Mouse (Mus musculus) embryonic facial prominence, embryonic 12.5 days (tissue): ENCODE measurements around the gene Dand5. TPM values are rescaled to one million over a fixed set of nuclear protein-coding genes. Genes with fewer than 3 reads are reported as not detected.

Experiments used
- ATAC-seq: fragments of 200-750 bp; cut with Nextera tagmentation; 2 replicates; pipeline ENCODE4 v1.8.0; 2017; ENCODE audit not compliant: insufficient number of reproducible peaks, insufficient read depth, low FRiP score, low TSS enrichment
- H3K27ac ChIP-seq: fragments of 300-500 bp; sonication (generic); 2 replicates; pipeline ENCODE4 v1.5.1; 2016; ENCODE audit warnings: mild to moderate bottlenecking
- H3K27me3 ChIP-seq: fragments of 300-500 bp; sonication (generic); 2 replicates; pipeline ENCODE4 v1.6.1; 2016; ENCODE audit warnings: mild to moderate bottlenecking, moderate library complexity
- H3K36me3 ChIP-seq: fragments of 300-500 bp; sonication (generic); 2 replicates; pipeline ENCODE4 v1.6.1; 2016; ENCODE audit warnings: mild to moderate bottlenecking
- H3K4me1 ChIP-seq: fragments of 300-500 bp; sonication (generic); 2 replicates; pipeline ENCODE4 v1.6.1; 2016
- H3K4me2 ChIP-seq: fragments of 300-500 bp; sonication (generic); replicated peaks from 2 replicates; pipeline ENCODE4 v1.6.1; 2016; ENCODE audit warnings: mild to moderate bottlenecking, moderate library complexity
- H3K4me3 ChIP-seq: fragments of 300-500 bp; sonication (generic); 2 replicates; pipeline ENCODE4 v1.5.1; 2016; ENCODE audit warnings: mild to moderate bottlenecking
- H3K9ac ChIP-seq: fragments of 300-500 bp; sonication (generic); 2 replicates; pipeline ENCODE4 v1.6.1; 2016; ENCODE audit warnings: mild to moderate bottlenecking, moderate library complexity
- H3K9me3 ChIP-seq: fragments of 300-500 bp; sonication (generic); 2 replicates; pipeline ENCODE4 v1.6.1; 2016; ENCODE audit warnings: mild to moderate bottlenecking, moderate library complexity
- WGBS: fragments of 180-500 bp; shearing (Covaris S2); methylation state at CpG from one replicate; pipeline ENCODE4 v1.1.7; 2016; 5-methylcytosine and 5-hydroxymethylcytosine counted together
- polyA plus RNA-seq: library from polyadenylated mRNA; unstranded; fragments of >200 nt; fragmentation: Nextera tagmentation; extraction: Ambion mirVana; gene quantifications from 2 replicates; pipeline ENCODE4 v1.2.1, GENCODE M21; 2016

Dand5 gene
- polyA plus RNA-seq, 1 experiment from 2014 or later, result 5.3 TPM

GRCm38 (mm10) chr8:84841514-84841913, 18.9 kb upstream of the Dand5 start:
- Histone ChIP-seq H3K36me3 (peaks cover 69% of the 10 kb centered on the region), H3K4me1 (peaks cover 48% of the 10 kb centered on the region), H3K27ac (no peak overlapping the region), H3K27me3 (no peaks in the 10 kb centered on the region), H3K9me3 (no peaks in the 10 kb centered on the region), H3K4me3 (no peak overlapping the region), H3K4me2 (no peak overlapping the region), H3K9ac (no peak overlapping the region)
- 74% methylated on average over 1 of the region's 1 CpGs for WGBS
- ATAC-seq, result no peak

DNA sequence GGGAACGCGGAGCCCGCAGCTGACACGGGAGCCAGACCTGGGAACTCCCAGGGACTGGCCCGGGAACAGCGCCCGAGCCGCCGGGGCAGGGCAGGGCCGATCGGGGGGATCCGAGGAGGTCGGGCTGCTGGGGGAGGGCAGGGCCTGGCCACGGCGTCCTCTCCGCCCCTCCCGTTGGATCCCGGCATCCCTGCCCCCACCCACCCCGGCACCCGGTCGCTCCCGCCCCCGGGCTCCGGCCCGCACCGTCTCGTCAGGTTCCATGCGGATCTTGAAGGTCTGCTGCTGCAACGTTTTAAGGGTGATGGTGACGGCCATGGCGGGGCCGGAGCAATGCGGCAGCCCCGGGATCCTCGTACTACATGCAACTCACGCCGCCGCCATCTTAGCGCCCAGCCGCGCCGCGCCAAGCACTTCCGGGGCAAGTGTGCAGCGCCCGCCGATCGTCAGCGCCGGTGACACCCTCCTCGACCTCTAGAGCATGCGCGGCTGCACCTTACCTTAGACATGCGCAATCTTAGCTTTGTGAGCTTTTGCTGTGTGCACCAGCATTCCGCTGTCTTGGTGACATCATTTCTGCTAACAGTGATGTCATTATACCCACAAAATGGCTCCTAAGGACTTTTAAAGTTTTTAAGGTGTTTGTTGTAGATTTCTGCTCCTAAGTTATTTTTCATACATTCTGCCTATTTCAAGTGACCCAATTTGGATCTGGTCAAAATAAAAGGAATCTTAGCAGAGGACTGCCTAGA, 17.8 kb upstream of the Dand5 start, which contains the start of gene Rad23a:
Rad23a (minus strand) TSS at position 418 of the 752 bp plus-strand sequence.
- Histone ChIP-seq H3K4me2 (peak within 1 kb of the TSS; percentile 67), H3K9me3 (no peaks in the 10 kb centered on the region), H3K4me1 (peaks cover 52% of the 10 kb centered on the region), H3K36me3 (peaks cover 80% of the 10 kb centered on the region), H3K27ac (peak within 1 kb of the TSS; percentile 92), H3K4me3 (peak within 1 kb of the TSS; percentile 88), H3K27me3 (no peaks in the 10 kb centered on the region), H3K9ac (peak within 1 kb of the TSS; percentile 85)
- peak; percentile 89 for ATAC-seq
- WGBS, result under 1% methylated on average over 52 of the region's 55 CpGs

DNA sequence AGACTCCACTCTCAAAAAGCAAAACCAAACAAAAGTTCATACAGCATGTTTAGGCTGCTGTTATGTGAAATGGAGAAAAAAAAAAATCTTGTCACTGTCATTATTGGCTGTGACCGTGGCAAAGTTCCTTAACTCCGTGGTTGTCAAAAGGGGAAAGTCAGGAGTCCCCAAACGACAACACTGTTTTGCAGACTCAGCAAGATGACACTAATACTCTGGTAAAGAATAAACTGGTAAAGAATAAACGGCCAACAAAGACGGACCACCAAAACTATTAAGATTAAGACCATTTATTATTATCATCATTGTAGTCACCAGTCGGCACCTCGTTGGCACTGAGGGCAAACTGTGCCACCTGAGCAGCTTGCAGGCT, 17.2 kb upstream of the Dand5 start:
- no peaks in the 10 kb centered on the region for H3K9me3 ChIP-seq
- ATAC-seq, result no peak
- H3K4me2 ChIP-seq, result peak overlapping the region; percentile 67
- no peaks in the 10 kb centered on the region for H3K27me3 ChIP-seq
- H3K9ac ChIP-seq, result peak overlapping the region; percentile 85
- 4% methylated on average over 7 of the region's 7 CpGs for WGBS
- H3K4me1 ChIP-seq, result peaks cover 48% of the 10 kb centered on the region
- H3K4me3 ChIP-seq, result peak overlapping the region; percentile 88
- H3K36me3 ChIP-seq, result peaks cover 78% of the 10 kb centered on the region
- peak overlapping the region; percentile 92 for H3K27ac ChIP-seq

- Histone ChIP-seq H3K4me2 (peak overlapping the region; percentile 67), H3K9me3 (no peaks in the 10 kb centered on the region), H3K36me3 (peaks cover 78% of the 10 kb centered on the region), H3K27ac (no peak overlapping the region), H3K4me3 (peak overlapping the region; percentile 88), H3K27me3 (no peaks in the 10 kb centered on the region), H3K4me1 (peaks cover 43% of the 10 kb centered on the region), H3K9ac (peak overlapping the region; percentile 85; the same call in 1 of the 2 replicates)
- ATAC-seq, result no peak
- WGBS, result 94% methylated on average over 2 of the region's 2 CpGs
These were observed 16.8 kb upstream of the Dand5 start for GRCm38 (mm10) chr8:84839411-84839810.

DNA sequence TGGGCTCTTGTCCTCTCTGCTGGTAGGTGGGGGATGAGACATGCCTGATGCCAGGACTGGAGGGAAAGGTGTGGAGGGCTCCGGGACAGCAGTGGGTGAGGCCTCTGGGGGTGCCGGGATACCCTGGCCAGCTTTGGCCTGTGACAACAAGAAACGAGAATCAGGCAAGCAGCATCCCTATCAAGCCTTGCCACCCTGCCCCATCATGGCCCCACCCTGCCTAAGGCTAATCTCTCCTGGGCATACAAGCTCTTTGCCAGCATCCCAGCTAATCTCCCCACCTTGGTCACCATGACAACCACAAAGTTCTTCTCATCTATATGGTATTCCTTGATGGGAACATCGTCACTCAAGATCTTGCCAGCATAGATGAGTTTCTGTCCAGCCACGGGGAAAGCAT, 15.9 kb upstream of the Dand5 start:
- no peak overlapping the region for H3K27ac ChIP-seq
- no peak overlapping the region for H3K4me3 ChIP-seq

GRCm38 (mm10) chr8:84837912-84838470, 15.4 kb upstream of the Dand5 start:
- H3K27me3 ChIP-seq, result no peaks in the 10 kb centered on the region
- no peak for ATAC-seq
- H3K36me3 ChIP-seq, result peaks cover 73% of the 10 kb centered on the region
- WGBS, result 77% methylated on average over 15 of the region's 15 CpGs
- peaks cover 32% of the 10 kb centered on the region for H3K4me1 ChIP-seq
- H3K9ac ChIP-seq, result peak overlapping the region; percentile 6; the same call in 1 of the 2 replicates
- H3K4me2 ChIP-seq, result no peak overlapping the region
- no peaks in the 10 kb centered on the region for H3K9me3 ChIP-seq
- H3K27ac ChIP-seq, result peak overlapping the region; percentile 79; the same call in 1 of the 2 replicates
- H3K4me3 ChIP-seq, result no peak overlapping the region

More for the DNA sequence above, 15.9 kb upstream of the Dand5 start:
- no peak for ATAC-seq
- H3K9me3 ChIP-seq, result no peaks in the 10 kb centered on the region
- peaks cover 78% of the 10 kb centered on the region for H3K36me3 ChIP-seq
- no peak overlapping the region for H3K9ac ChIP-seq
- H3K4me2 ChIP-seq, result no peak overlapping the region
- no peaks in the 10 kb centered on the region for H3K27me3 ChIP-seq
- peaks cover 35% of the 10 kb centered on the region for H3K4me1 ChIP-seq
- 88% methylated on average over 5 of the region's 5 CpGs for WGBS

DNA sequence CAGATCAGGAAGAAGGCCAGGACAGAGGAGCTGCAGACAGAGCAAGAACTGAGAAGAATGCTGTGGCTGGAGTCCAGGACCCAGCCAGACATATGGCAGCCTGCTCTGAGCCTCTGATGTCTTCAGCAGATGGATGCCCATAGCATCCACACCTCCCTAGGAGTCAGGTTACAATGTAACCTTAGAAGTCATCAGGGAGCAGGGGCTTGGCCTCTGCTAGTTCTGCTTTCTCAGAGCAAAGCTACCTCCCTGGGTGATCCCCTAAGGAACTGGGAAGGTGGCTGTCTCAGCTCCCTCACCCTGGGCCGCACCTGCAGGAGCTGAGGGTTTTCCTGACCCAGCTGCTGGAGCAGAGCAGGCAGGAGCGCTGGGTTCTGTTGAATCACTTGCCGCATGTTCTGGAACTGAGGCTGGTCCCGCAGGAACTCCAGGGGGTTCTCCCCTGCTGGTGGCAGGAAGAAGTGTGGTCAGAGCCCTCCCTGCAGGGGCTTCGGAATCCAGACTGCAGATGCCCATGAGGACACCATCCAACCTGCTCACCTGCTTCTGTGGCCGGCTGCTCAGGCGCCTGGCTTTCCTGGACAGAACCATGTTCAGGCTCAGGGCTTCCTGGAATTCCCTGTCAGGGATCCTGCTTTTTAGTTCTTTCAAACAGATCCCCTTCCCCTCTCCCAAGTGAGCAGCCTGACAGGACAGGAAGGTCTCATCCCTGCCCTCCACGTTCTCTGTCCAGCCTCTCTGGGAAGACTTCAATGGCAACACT, 14.7 kb upstream of the Dand5 start:
- H3K4me1 ChIP-seq, result peaks cover 33% of the 10 kb centered on the region
- no peaks in the 10 kb centered on the region for H3K9me3 ChIP-seq
- H3K4me3 ChIP-seq, result no peak overlapping the region
- H3K4me2 ChIP-seq, result 0 out of 2 replicates have a peak overlapping the region, but pooled peaks have one; percentile 9
- H3K36me3 ChIP-seq, result peaks cover 66% of the 10 kb centered on the region
- peak overlapping the region; percentile 79 for H3K27ac ChIP-seq
- H3K9ac ChIP-seq, result peak overlapping the region; percentile 6; the same call in 1 of the 2 replicates
- H3K27me3 ChIP-seq, result no peaks in the 10 kb centered on the region
- ATAC-seq, result no peak
- 38% methylated on average over 8 of the region's 8 CpGs for WGBS

GRCm38 (mm10) chr8:84834866-84835855, 12.5 kb upstream of the Dand5 start:
- H3K36me3 ChIP-seq, result peaks cover 55% of the 10 kb centered on the region
- no peak overlapping the region for H3K27ac ChIP-seq
- no peak overlapping the region for H3K9ac ChIP-seq
- WGBS, result 80% methylated on average over 10 of the region's 10 CpGs
- no peaks in the 10 kb centered on the region for H3K27me3 ChIP-seq
- no peak overlapping the region for H3K4me2 ChIP-seq
- no peak for ATAC-seq
- H3K4me1 ChIP-seq, result peaks cover 33% of the 10 kb centered on the region
- H3K4me3 ChIP-seq, result no peak overlapping the region
- H3K9me3 ChIP-seq, result no peaks in the 10 kb centered on the region

DNA sequence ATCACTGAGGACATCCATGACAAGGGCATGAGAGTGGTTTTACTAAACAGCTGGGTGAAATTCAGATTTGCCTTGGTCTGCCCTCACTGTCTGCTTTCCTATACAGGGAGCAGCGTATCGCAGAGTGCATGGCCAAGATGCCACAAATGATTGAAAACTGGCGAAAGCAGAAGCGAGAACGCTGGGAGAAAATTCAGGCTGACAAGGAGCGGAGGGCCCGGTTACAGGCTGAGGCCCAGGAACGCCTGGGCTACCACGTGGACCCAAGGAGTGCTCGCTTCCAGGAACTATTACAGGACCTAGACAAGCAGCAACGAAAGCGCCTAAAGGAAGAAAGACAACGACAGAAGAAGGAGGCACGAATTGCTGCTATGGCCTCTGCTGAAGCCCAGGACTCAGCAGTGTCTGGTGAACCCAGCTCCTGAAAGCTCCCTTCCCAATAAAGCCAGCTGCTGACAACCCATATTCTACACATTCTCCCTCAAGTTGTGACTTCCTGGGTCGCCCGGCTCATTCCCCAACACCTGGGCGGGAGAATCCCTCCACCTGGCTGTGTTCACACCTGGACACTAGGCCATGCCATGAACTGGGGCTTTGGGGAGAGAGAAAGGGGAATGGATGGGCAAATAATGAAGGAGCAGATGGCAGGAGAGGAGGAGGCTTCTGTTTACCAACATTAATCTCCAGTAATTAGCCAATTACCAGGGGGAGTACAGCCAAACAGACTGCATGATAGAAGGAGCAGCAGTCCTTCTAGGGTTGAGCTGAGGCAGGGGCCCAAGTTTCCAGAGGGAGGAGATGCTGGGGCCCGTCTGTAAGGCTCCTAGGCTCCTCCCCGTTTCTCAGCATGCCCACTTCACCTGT, 11.6 kb upstream of the Dand5 start:
- no peak for ATAC-seq
- Histone ChIP-seq H3K9ac (no peak overlapping the region), H3K36me3 (peaks cover 54% of the 10 kb centered on the region), H3K9me3 (no peaks in the 10 kb centered on the region), H3K27ac (no peak overlapping the region), H3K4me1 (peaks cover 27% of the 10 kb centered on the region), H3K4me3 (0 out of 2 replicates have a peak overlapping the region, but pooled peaks have one; percentile 9), H3K4me2 (no peak overlapping the region), H3K27me3 (no peaks in the 10 kb centered on the region)
- 86% methylated on average over 19 of the region's 19 CpGs for WGBS
